Mouse (Mus musculus): ENCODE data around the gene Stk35. TPM values are rescaled to one million over a fixed set of nuclear protein-coding genes. Genes with fewer than 3 reads are reported as not detected.

The Stk35 gene
- total RNA-seq (2021), result 1 to 10 TPM; 6.8 to 7.4 TPM
- long read RNA-seq, experiment 1, partial matches to known transcripts, result 2 of 2 reads
- long read RNA-seq, experiment 1, other reads (novel, unspliced or antisense), result 0 of 2 reads
- long read RNA-seq, experiment 2, partial matches to known transcripts, result 1 of 2 reads
- long read RNA-seq, experiment 2, other reads (novel, unspliced or antisense), result 1 of 2 reads

- DNase-seq, result peak; percentile 80 to 81
- intact Hi-C loops (cut with DNase I), result loop anchor here (10.0 kb wide), 1 partner anchor 474 kb away; the partner anchor contains the start of gene Nop56
Measured at GRCm38 (mm10) chr2:129800271-129800903, at the start of gene Stk35. TSS of gene Stk35 (plus strand) at chr2:129800517.

- intact Hi-C loops (cut with DNase I), result no loop called here
- no peak for DNase-seq
Measured at GRCm38 (mm10) chr2:129782046-129782445, 18.3 kb upstream of the Stk35 start.

GRCm38 (mm10) chr2:129796501-129796900 is 3.8 kb upstream of the Stk35 start:
- no peak for DNase-seq
- intact Hi-C loops (cut with DNase I), result no loop called here

- intact Hi-C loops (cut with DNase I), result no loop called here
- no peak for DNase-seq
Measured at GRCm38 (mm10) chr2:129797709-129798108, 2.6 kb upstream of the Stk35 start.

GRCm38 (mm10) chr2:129798410-129798809 is 1.9 kb upstream of the Stk35 start:
- intact Hi-C loops (cut with DNase I), result no loop called here
- no peak for DNase-seq

- DNase-seq, result no peak
- intact Hi-C loops (cut with DNase I), result loop anchor here (10.0 kb wide), 1 partner anchor 474 kb away; the partner anchor contains the start of gene Nop56
Measured at GRCm38 (mm10) chr2:129800904-129801230, 550 bp downstream of the Stk35 start.

- DNase-seq, result peak; percentile 92 to 95
Measured at GRCm38 (mm10) chr2:129801231-129802029, 1.1 kb downstream of the Stk35 start.

GRCm38 (mm10) chr2:129805486-129805885 is 5.2 kb downstream of the Stk35 start:
- DNase-seq, result no peak
- intact Hi-C loops (cut with DNase I), result loop anchor here (10.0 kb wide), 1 partner anchor 469 kb away; the partner anchor contains the start of gene Nop56

More at GRCm38 (mm10) chr2:129801231-129802029, 1.1 kb downstream of the Stk35 start:
- intact Hi-C loops (cut with DNase I), result loop anchor here (10.0 kb wide), 1 partner anchor 473 kb away; the partner anchor contains the start of gene Nop56

GRCm38 (mm10) chr2:129806486-129806885 is 6.2 kb downstream of the Stk35 start:
- no peak for DNase-seq
- intact Hi-C loops (cut with DNase I), result loop anchor here (10.0 kb wide), 1 partner anchor 468 kb away; the partner anchor contains the start of gene Nop56

GRCm38 (mm10) chr2:129810563-129810962 is 10.2 kb downstream of the Stk35 start:
- DNase-seq, result no peak

GRCm38 (mm10) chr2:129814033-129814432 is 13.7 kb downstream of the Stk35 start:
- intact Hi-C loops (cut with DNase I), result no loop called here

More at GRCm38 (mm10) chr2:129810563-129810962, 10.2 kb downstream of the Stk35 start:
- intact Hi-C loops (cut with DNase I), result no loop called here

GRCm38 (mm10) chr2:129815076-129815475 is 14.8 kb downstream of the Stk35 start:
- intact Hi-C loops (cut with DNase I), result no loop called here
- DNase-seq, result no peak

More at GRCm38 (mm10) chr2:129814033-129814432, 13.7 kb downstream of the Stk35 start:
- DNase-seq, result no peak

- DNase-seq, result no peak
- intact Hi-C loops (cut with DNase I), result no loop called here
Measured at GRCm38 (mm10) chr2:129817603-129818257, 17.4 kb downstream of the Stk35 start.

- no peak for DNase-seq
- intact Hi-C loops (cut with DNase I), result no loop called here
Measured at GRCm38 (mm10) chr2:129818868-129819267, 18.6 kb downstream of the Stk35 start.

GRCm38 (mm10) chr2:129819531-129819930 is 19.2 kb downstream of the Stk35 start:
- no peak for DNase-seq
- intact Hi-C loops (cut with DNase I), result no loop called here

- DNase-seq, result no peak
- intact Hi-C loops (cut with DNase I), result no loop called here
Measured at GRCm38 (mm10) chr2:129819951-129820350, 19.6 kb downstream of the Stk35 start.

- intact Hi-C loops (cut with DNase I), result no loop called here
- DNase-seq, result no peak
Measured at GRCm38 (mm10) chr2:129821021-129821420, 20.7 kb downstream of the Stk35 start.

GRCm38 (mm10) chr2:129821568-129821967 is 21.3 kb downstream of the Stk35 start:
- no peak for DNase-seq
- intact Hi-C loops (cut with DNase I), result no loop called here

- no peak for DNase-seq
- intact Hi-C loops (cut with DNase I), result no loop called here
Measured at GRCm38 (mm10) chr2:129823310-129823709, 23.0 kb downstream of the Stk35 start.

- intact Hi-C loops (cut with DNase I), result no loop called here
- no peak for DNase-seq
Measured at GRCm38 (mm10) chr2:129824254-129824653, 23.9 kb downstream of the Stk35 start.

- intact Hi-C loops (cut with DNase I), result no loop called here
Measured at GRCm38 (mm10) chr2:129826141-129826540, 25.8 kb downstream of the Stk35 start.

More at GRCm38 (mm10) chr2:129826141-129826540, 25.8 kb downstream of the Stk35 start:
- no peak for DNase-seq
